Mouse (Mus musculus): ENCODE results near the gene Gmds. TPM values are rescaled to one million over a fixed set of nuclear protein-coding genes. Genes with fewer than 3 reads are reported as not detected.
A peak's percentile ranks its signal among the peaks of the same experiment; 100 is the strongest.

Gmds gene
- total RNA-seq, 2 experiments from 2014 or later: 15.8 to 17.7 TPM

GRCm38 (mm10) chr13:32178682-32179081 is 159.9 kb downstream of the Gmds start:
- intact Hi-C loops (cut with DNase I): no loop called here

GRCm38 (mm10) chr13:32177852-32178453 is 160.6 kb downstream of the Gmds start:
- intact Hi-C loops (cut with DNase I): no loop called here
- DNase-seq (ENCODE audit: extremely low spot score in 1 of 2, low spot score in 2 of 2): no peak

More at GRCm38 (mm10) chr13:32178682-32179081, 159.9 kb downstream of the Gmds start:
- DNase-seq (ENCODE audit: extremely low spot score in 1 of 2, low spot score in 2 of 2): no peak

- no peak for DNase-seq (ENCODE audit: extremely low spot score in 1 of 2, low spot score in 2 of 2)
- intact Hi-C loops (cut with DNase I): no loop called here
Measured at GRCm38 (mm10) chr13:32175028-32175427, 163.5 kb downstream of the Gmds start.

- peak in 1 of 2 experiments; percentile 45 for DNase-seq (ENCODE audit: extremely low spot score in 1 of 2, low spot score in 2 of 2)
- intact Hi-C loops (cut with DNase I): no loop called here
Measured at GRCm38 (mm10) chr13:32169173-32169572, 169.4 kb downstream of the Gmds start.

GRCm38 (mm10) chr13:32167806-32168205 is 170.7 kb downstream of the Gmds start:
- DNase-seq (ENCODE audit: extremely low spot score in 1 of 2, low spot score in 2 of 2): no peak
- intact Hi-C loops (cut with DNase I): no loop called here

- no peak for DNase-seq (ENCODE audit: extremely low spot score in 1 of 2, low spot score in 2 of 2)
- intact Hi-C loops (cut with DNase I): no loop called here
Measured at GRCm38 (mm10) chr13:32165581-32165980, 173.0 kb downstream of the Gmds start.

GRCm38 (mm10) chr13:32161567-32161966 is 177.0 kb downstream of the Gmds start:
- intact Hi-C loops (cut with DNase I): no loop called here
- peak in 1 of 2 experiments; percentile 25 for DNase-seq (ENCODE audit: extremely low spot score in 1 of 2, low spot score in 2 of 2)

- intact Hi-C loops (cut with DNase I): no loop called here
- no peak for DNase-seq (ENCODE audit: extremely low spot score in 1 of 2, low spot score in 2 of 2)
Measured at GRCm38 (mm10) chr13:32158240-32158639, 180.3 kb downstream of the Gmds start.

GRCm38 (mm10) chr13:32145916-32146315 is 192.6 kb downstream of the Gmds start:
- no peak for DNase-seq (ENCODE audit: extremely low spot score in 1 of 2, low spot score in 2 of 2)
- intact Hi-C loops (cut with DNase I): no loop called here

- intact Hi-C loops (cut with DNase I): no loop called here
Measured at GRCm38 (mm10) chr13:32145179-32145578, 193.4 kb downstream of the Gmds start.

GRCm38 (mm10) chr13:32143651-32144050 is 194.9 kb downstream of the Gmds start:
- intact Hi-C loops (cut with DNase I): no loop called here

More at GRCm38 (mm10) chr13:32145179-32145578, 193.4 kb downstream of the Gmds start:
- no peak for DNase-seq (ENCODE audit: extremely low spot score in 1 of 2, low spot score in 2 of 2)

GRCm38 (mm10) chr13:32134663-32135273 is 203.8 kb downstream of the Gmds start:
- intact Hi-C loops (cut with DNase I): no loop called here
- DNase-seq (ENCODE audit: extremely low spot score in 1 of 2, low spot score in 2 of 2): no peak

More at GRCm38 (mm10) chr13:32143651-32144050, 194.9 kb downstream of the Gmds start:
- no peak for DNase-seq (ENCODE audit: extremely low spot score in 1 of 2, low spot score in 2 of 2)

- DNase-seq (ENCODE audit: extremely low spot score in 1 of 2, low spot score in 2 of 2): no peak
- intact Hi-C loops (cut with DNase I): no loop called here
Measured at GRCm38 (mm10) chr13:32129970-32130369, 208.6 kb downstream of the Gmds start.

- intact Hi-C loops (cut with DNase I): no loop called here
- DNase-seq (ENCODE audit: extremely low spot score in 1 of 2, low spot score in 2 of 2): no peak
Measured at GRCm38 (mm10) chr13:32118386-32118785, 220.2 kb downstream of the Gmds start.

GRCm38 (mm10) chr13:32115468-32115867 is 223.1 kb downstream of the Gmds start:
- intact Hi-C loops (cut with DNase I): no loop called here
- no peak for DNase-seq (ENCODE audit: extremely low spot score in 1 of 2, low spot score in 2 of 2)

- intact Hi-C loops (cut with DNase I): no loop called here
- DNase-seq (ENCODE audit: extremely low spot score in 1 of 2, low spot score in 2 of 2): no peak
Measured at GRCm38 (mm10) chr13:32113875-32114274, 224.7 kb downstream of the Gmds start.

- intact Hi-C loops (cut with DNase I): no loop called here
- DNase-seq (ENCODE audit: extremely low spot score in 1 of 2, low spot score in 2 of 2): no peak
Measured at GRCm38 (mm10) chr13:32088303-32088977, 250.1 kb downstream of the Gmds start.

GRCm38 (mm10) chr13:32080520-32081249 is 257.9 kb downstream of the Gmds start:
- no peak for DNase-seq (ENCODE audit: extremely low spot score in 1 of 2, low spot score in 2 of 2)

GRCm38 (mm10) chr13:32073630-32074029 is 264.9 kb downstream of the Gmds start:
- intact Hi-C loops (cut with DNase I): no loop called here

More at GRCm38 (mm10) chr13:32080520-32081249, 257.9 kb downstream of the Gmds start:
- intact Hi-C loops (cut with DNase I): no loop called here

More at GRCm38 (mm10) chr13:32073630-32074029, 264.9 kb downstream of the Gmds start:
- no peak for DNase-seq (ENCODE audit: extremely low spot score in 1 of 2, low spot score in 2 of 2)
